Mouse (Mus musculus) megakaryocyte, embryonic 14.5 days (primary cell): ENCODE data around the gene Mgst2. TPM values are rescaled to one million over a fixed set of nuclear protein-coding genes. Genes with fewer than 3 reads are reported as not detected.

Source experiments
- H3K27me3 ChIP-seq: replicated peaks from 2 replicates; pipeline ENCODE3; 2012; ENCODE audit warnings: inconsistent platforms
- H3K36me3 ChIP-seq: replicated peaks from 2 replicates; pipeline ENCODE3; 2012; ENCODE audit warnings: low read length, inconsistent platforms, mixed read lengths
- H3K4me1 ChIP-seq: 2 replicates; pipeline ENCODE4 v1.6.1; 2012; ENCODE audit warnings: inconsistent platforms
- H3K4me3 ChIP-seq: replicated peaks from 2 replicates; pipeline ENCODE3; 2012; ENCODE audit warnings: moderate library complexity, mild to moderate bottlenecking, inconsistent platforms
- H3K9me3 ChIP-seq: 2 replicates; pipeline ENCODE4 v1.6.1; 2012; ENCODE audit warnings: inconsistent platforms
- FLI1 ChIP-seq: IDR thresholded peaks from 2 replicates; pipeline ENCODE4 v1.6.1; 2012; ENCODE audit warnings: low read length, inconsistent platforms, mixed read lengths
- GATA1 ChIP-seq: IDR thresholded peaks from 3 replicates; pipeline ENCODE4 v1.6.1; 2012; ENCODE audit warnings: mixed read lengths, low read length, inconsistent platforms, borderline replicate concordance
- polyA plus RNA-seq: library from polyadenylated mRNA; stranded (reverse); fragments of >175 nt; gene quantifications from 2 replicates; pipeline ENCODE4 v1.2.3, GENCODE M21; 2012; ENCODE audit warnings: low replicate concordance; ENCODE audit not compliant: insufficient read depth

The Mgst2 gene
- polyA plus RNA-seq: 1.1 TPM in 1 of 2 replicates, not detected in the other

DNA sequence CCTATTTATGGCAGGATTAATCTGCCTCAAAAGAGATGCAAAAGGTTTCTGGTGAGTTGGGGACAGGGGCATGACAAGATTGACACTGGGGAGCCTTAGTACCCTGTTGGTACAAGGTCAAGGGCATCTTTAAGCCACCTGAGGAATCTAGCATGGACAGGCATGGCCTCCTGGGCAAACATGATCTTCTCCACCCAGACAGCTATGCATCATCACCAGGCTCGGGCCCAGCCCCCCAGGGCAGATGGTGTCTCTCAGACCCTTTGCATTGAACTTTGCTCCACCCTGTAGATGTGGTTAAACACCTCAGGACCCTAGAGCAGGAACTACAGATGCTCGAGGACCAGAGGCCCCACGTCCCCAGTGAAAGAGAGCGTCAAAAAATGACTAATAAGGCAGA, at the start of gene Mgst2:
TSS of gene Mgst2 (plus strand) at position 301 of the 400 bp plus-strand sequence.
- H3K9me3 ChIP-seq: no peaks in the 10 kb centered on the region
- peak within 1 kb of the TSS; percentile 53 for H3K4me3 ChIP-seq
- H3K27me3 ChIP-seq: no peaks in the 10 kb centered on the region
- peaks cover 88% of the 10 kb centered on the region for H3K4me1 ChIP-seq
- no peak for TF ChIP-seq FLI1
- no peak for TF ChIP-seq GATA1
- H3K36me3 ChIP-seq: peaks cover 2% of the 10 kb centered on the region

DNA sequence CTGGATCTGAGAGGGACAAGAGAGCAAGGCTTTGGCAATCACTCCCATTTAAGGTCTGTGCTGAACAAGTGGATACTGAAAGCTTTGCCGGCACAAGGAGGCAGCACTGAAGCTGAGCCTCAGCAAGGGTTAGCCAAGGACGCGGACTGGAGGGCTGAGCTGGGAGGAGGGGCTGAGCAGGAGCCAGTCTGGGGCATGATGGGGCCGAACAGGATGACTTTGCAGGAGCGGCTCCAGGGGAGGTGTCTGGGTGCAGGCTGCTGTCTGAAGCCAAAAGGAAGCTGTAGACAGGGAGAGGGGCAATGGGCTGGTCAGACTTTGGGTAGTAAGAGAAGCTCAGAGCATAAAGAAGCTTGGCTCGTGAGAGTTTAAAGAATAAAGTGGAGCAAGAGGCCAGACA, 48.2 kb upstream of the Mgst2 start:
- H3K27me3 ChIP-seq: no peaks in the 10 kb centered on the region
- peaks cover 44% of the 10 kb centered on the region for H3K4me1 ChIP-seq
- no peak for TF ChIP-seq GATA1
- no peak for TF ChIP-seq FLI1
- H3K9me3 ChIP-seq: peaks cover 11% of the 10 kb centered on the region
- no peaks in the 10 kb centered on the region for H3K36me3 ChIP-seq
- peak overlapping the region; percentile 64 for H3K4me3 ChIP-seq

DNA sequence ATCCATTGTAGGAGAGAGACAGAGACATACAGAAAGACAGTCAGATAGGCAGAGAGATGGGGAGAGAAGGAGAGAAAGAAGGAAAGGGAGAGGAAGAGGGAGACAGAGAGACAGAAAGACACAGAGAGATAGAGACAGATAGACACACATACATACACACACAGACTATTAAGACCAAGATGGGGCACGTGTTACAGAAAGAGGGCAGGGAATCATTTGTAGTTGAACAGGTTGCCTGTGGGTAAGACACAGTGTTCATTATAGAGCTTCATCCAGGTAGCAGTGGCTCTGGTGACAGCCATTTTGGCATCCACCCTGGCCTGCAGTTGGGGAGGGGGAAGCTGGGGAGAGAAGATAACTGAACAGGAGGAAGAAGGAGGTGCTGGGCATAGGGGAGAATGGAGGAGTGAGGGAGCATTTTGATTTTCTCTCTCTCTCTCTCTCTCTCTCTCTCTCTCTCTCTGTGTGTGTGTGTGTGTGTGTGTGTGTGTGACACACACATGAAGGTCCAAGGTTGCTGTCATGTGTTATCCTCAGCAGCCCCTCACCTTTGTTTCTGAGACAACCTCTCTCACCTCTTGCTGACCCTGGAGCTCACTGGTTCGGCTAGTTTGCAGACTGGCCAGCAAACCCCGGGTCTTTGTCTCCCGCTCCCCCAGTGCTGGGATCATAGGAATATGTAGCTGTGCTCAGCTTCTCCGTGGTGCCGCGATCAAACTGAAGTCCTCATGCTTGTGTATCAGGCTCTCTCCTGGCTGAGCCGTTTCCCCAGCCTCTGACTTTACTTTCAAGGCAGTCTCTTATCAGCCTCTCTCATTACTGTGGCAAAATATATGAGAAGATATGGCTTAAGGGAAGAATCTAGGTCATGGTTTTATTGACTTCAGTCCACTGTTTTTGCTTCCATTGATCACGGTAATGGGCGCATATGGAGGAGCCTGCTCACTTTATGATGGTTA, 47.5 kb upstream of the Mgst2 start:
- Histone ChIP-seq H3K9me3 (peaks cover 11% of the 10 kb centered on the region), H3K4me3 (peak overlapping the region; percentile 74), H3K4me1 (peaks cover 44% of the 10 kb centered on the region), H3K36me3 (no peaks in the 10 kb centered on the region), H3K27me3 (no peaks in the 10 kb centered on the region)
- TF ChIP-seq GATA1 (no peak), FLI1 (no peak)

DNA sequence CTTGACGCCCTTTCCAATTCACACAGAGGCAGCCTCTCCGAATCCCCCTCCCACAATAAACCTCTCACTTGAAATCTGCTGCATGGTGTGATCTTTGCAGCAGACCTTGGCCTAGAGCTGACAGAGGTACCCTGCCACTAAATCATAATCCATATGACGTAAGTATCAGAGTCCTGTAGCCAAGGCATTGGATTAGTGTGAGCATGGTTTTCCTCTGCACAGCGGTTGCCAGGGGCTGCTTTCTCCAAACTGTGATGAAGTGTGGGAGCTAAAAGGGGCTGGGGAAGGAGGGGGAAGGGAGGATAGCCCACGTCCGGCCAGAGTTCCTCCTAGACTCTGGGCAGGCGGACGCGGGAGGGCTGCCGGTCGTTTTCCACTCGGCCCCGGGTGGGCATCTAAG, 45.9 kb upstream of the Mgst2 start:
- no peak overlapping the region for H3K4me3 ChIP-seq

DNA sequence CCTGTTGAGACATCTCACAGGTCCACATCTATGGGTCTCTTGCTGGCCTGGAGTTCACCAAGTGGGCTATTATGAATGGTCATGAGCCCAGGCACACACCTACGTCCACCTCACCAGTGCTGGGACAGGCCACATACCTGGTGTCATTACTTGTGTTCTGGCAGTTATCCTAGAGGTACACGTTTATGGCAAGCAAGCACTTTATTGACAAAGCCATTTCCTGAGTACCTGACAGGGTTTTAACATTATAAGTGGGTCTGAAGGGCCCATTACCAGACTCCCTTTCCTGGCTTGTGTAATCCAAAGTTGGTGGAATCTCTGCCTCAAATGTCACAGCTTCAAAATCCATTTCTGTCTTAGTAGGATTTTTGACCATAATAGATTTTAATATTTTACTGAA, 36.2 kb upstream of the Mgst2 start:
- H3K9me3 ChIP-seq: no peaks in the 10 kb centered on the region; the same call in 1 of the 2 replicates
- peaks cover 6% of the 10 kb centered on the region for H3K4me1 ChIP-seq
- H3K4me3 ChIP-seq: no peak overlapping the region
- no peaks in the 10 kb centered on the region for H3K36me3 ChIP-seq
- TF ChIP-seq FLI1: no peak
- H3K27me3 ChIP-seq: peaks cover 9% of the 10 kb centered on the region

More for the DNA sequence above, 45.9 kb upstream of the Mgst2 start:
- H3K36me3 ChIP-seq: no peaks in the 10 kb centered on the region
- TF ChIP-seq FLI1 (no peak), GATA1 (no peak)
- peaks cover 6% of the 10 kb centered on the region for H3K9me3 ChIP-seq
- no peaks in the 10 kb centered on the region for H3K27me3 ChIP-seq
- peaks cover 40% of the 10 kb centered on the region for H3K4me1 ChIP-seq

DNA sequence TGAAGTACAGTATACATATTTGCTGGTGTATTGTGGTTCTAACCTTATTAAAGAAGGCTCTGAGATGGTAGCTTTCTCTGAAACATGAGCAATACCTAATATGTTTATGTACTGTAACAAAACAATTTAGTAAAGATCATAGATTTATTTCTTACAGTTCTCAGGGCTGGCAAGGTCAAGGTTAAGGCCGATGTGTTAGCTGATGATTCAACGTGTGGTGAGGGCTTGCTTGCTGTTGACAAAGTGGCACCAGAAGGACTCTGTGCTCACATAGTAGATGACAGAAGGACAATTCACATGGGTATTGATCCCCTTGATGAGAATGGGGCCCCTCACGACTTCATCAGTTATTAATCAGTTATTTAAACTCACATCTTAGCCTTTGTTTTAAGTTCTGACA, 32.4 kb upstream of the Mgst2 start:
- peaks cover 13% of the 10 kb centered on the region for H3K4me1 ChIP-seq
- peaks cover 20% of the 10 kb centered on the region for H3K9me3 ChIP-seq
- TF ChIP-seq GATA1 (no peak), FLI1 (no peak)
- no peak overlapping the region for H3K4me3 ChIP-seq
- H3K27me3 ChIP-seq: peaks cover 14% of the 10 kb centered on the region
- no peaks in the 10 kb centered on the region for H3K36me3 ChIP-seq

DNA sequence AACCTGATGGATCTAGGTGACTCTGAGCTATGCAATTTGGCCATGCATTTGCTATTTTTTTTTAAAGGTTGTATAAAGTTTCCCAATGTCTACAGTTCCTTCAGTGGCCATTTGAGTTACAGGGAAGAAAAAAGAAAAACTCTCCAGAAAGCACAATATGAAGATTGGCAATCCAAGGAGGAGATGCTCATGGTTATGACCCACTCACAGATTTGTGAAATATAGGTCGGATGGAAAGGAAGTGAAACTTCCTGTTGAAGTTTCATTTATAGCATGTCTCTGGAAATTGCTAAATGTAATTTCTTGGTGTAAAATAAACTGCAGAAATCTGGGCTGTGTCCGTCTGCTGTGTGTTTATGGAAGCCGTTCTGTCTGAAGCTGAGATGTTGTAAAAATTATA, 31.2 kb upstream of the Mgst2 start:
- H3K9me3 ChIP-seq: peaks cover 30% of the 10 kb centered on the region
- H3K4me3 ChIP-seq: no peak overlapping the region
- peaks cover 14% of the 10 kb centered on the region for H3K27me3 ChIP-seq
- no peak for TF ChIP-seq FLI1
- no peak for TF ChIP-seq GATA1
- no peaks in the 10 kb centered on the region for H3K36me3 ChIP-seq
- H3K4me1 ChIP-seq: peaks cover 13% of the 10 kb centered on the region

DNA sequence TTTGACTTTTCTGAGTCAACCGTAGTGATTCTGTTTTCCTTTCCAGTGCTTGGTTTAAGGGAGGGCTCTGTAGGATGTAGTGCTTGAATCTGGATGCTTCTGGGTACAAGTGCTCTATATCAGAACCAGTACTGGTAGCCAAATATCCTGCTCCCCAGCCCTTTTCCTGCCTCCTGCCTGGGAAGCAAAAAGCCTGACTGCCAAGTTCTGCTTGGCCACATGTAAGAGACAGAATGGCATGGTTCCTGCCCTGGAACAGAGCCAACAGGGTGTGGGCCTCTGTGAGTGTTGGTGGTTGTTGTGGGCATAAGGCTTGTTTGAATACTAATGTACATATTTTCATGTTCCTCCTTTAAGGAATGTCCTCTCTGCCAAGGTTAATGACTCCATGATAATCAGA, 29.4 kb upstream of the Mgst2 start:
- no peak for TF ChIP-seq FLI1
- no peak for TF ChIP-seq GATA1
- peaks cover 26% of the 10 kb centered on the region for H3K4me1 ChIP-seq
- no peak overlapping the region for H3K4me3 ChIP-seq
- H3K9me3 ChIP-seq: peaks cover 30% of the 10 kb centered on the region
- H3K36me3 ChIP-seq: no peaks in the 10 kb centered on the region
- H3K27me3 ChIP-seq: peaks cover 14% of the 10 kb centered on the region

DNA sequence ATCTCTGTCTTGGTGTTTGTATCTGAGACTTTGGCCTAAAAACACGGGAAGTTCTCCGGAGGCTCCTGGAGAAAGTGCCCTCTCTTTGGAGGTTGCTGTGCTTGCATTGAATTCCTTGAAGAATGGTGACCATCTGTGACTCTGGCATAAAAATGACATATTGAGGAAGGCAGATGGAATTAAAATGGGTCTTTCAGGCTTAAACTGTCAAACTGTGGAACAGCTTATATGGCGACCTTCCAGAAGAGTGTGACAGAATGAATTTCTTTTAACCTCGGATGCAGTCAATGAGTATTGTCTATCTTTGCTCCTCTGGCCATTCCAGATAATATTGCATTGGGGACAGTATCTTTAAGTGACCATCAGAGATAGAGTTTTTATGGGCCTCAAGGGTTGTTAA, 28.2 kb upstream of the Mgst2 start:
- Histone ChIP-seq H3K36me3 (no peaks in the 10 kb centered on the region), H3K27me3 (peaks cover 6% of the 10 kb centered on the region), H3K9me3 (peaks cover 30% of the 10 kb centered on the region), H3K4me1 (peaks cover 30% of the 10 kb centered on the region), H3K4me3 (no peak overlapping the region)
- TF ChIP-seq FLI1 (no peak), GATA1 (no peak)

DNA sequence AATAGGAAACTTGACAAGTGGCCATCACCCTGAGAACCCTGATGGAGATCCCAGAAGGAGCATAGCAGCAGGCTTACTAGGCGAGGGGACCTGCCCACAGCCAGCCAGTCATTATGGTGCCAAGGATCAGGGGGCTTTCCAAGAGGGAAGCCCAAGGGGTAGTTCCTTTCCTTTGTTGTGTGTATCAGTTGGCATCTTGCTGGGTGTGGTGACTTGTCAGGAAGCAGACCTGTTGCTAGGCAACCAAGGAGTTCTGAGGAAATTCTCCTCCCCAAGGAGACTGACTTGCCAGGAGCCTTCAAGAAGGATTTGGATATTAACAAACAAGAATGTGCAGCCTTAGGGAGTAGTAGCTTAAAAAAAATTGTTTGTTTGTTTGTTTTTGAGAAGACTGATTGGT, 25.7 kb upstream of the Mgst2 start:
- peaks cover 6% of the 10 kb centered on the region for H3K27me3 ChIP-seq
- H3K4me1 ChIP-seq: peaks cover 25% of the 10 kb centered on the region
- no peak overlapping the region for H3K4me3 ChIP-seq
- no peak for TF ChIP-seq FLI1
- TF ChIP-seq GATA1: no peak
- H3K36me3 ChIP-seq: no peaks in the 10 kb centered on the region
- peaks cover 30% of the 10 kb centered on the region for H3K9me3 ChIP-seq
